Mouse (Mus musculus) neural tube, postnatal 0 days (tissue): ENCODE measurements around the gene Fstl1. TPM values are rescaled to one million over a fixed set of nuclear protein-coding genes. Genes with fewer than 3 reads are reported as not detected.

Experiments used
- polyA plus RNA-seq: library from polyadenylated mRNA; unstranded; fragments of >200 nt; fragmentation: Nextera tagmentation; extraction: Ambion mirVana; gene quantifications from 2 replicates; pipeline ENCODE4 v1.2.1, GENCODE M21; 2015

The Fstl1 gene
- polyA plus RNA-seq, result 98.8 and 126 TPM in 2 replicates

GRCm38 (mm10) chr16:37776860-37777651, at the start of gene Fstl1:
Fstl1 (plus strand) TSS chr16:37776873.

GRCm38 (mm10) chr16:37861029-37861428, 84.4 kb downstream of the Fstl1 start, which contains the start of gene Gm36028:
Gm36028 (minus strand) TSS chr16:37861146.

GRCm38 (mm10) chr16:37867791-37868505, 91.3 kb downstream of the Fstl1 start, which contains the start of gene Lrrc58:
Lrrc58 (plus strand) TSS chr16:37868389.

Other genes with a start within 250 kb of the Fstl1 start
- gene Gtf2e1, start 237.1 kb upstream of the Fstl1 start, polyA plus RNA-seq, result 15.9 and 16.4 TPM in 2 replicates
- gene Rabl3, start 237.0 kb upstream of the Fstl1 start, polyA plus RNA-seq, result 11.6 and 13.1 TPM in 2 replicates
- gene Hgd, start 196.7 kb upstream of the Fstl1 start, polyA plus RNA-seq, result 0.25 and 0.27 TPM in 2 replicates
- 85.2 and 113 TPM in 2 replicates for gene Ndufb4, start 122.4 kb upstream of the Fstl1 start, polyA plus RNA-seq
- 0.32 TPM in 1 of 2 replicates, not detected in the other for gene Gm36028, start 84.3 kb downstream of the Fstl1 start, polyA plus RNA-seq
- gene Lrrc58, start 91.5 kb downstream of the Fstl1 start, polyA plus RNA-seq, result 45.2 and 46.0 TPM in 2 replicates
- gene Gpr156, start 139.6 kb downstream of the Fstl1 start, polyA plus RNA-seq, result 2.4 and 2.6 TPM in 2 replicates